Mouse (Mus musculus): ENCODE measurements around the gene Miox.

- TF ChIP-seq CTCF (IDR thresholded peaks at IDR 0.05; ENCODE audit: low read depth) (no peak), EP300 (IDR thresholded peaks at IDR 0.05; ENCODE audit: low read depth) (no peak)
These were observed 12.9 kb upstream of the Miox start for GRCm38 (mm10) chr15:89321264-89321663.

Measured in liver, embryonic 14.5 days (tissue).